Mouse (Mus musculus) left cerebral cortex, adult 2 months (tissue): ENCODE measurements around the gene Hps5. TPM values are rescaled to one million over a fixed set of nuclear protein-coding genes. Genes with fewer than 3 reads are reported as not detected.
A peak's percentile ranks its signal among the peaks of the same experiment; 100 is the strongest.

Experiments used
- DNase-seq, 2 experiments: peaks; one replicate each; pipeline ENCODE4 v3.0.0; 2021 to 2022; ENCODE audit warnings: low spot score in 2 of 2, mixed read lengths in 1 of 2; ENCODE audit errors: extremely low spot score in 1 of 2
- H3K27ac ChIP-seq: fragments of 200-600 bp; 2 replicates; pipeline ENCODE4 v1.8.1; 2022
- H3K4me3 ChIP-seq: fragments of 200-600 bp; 2 replicates; pipeline ENCODE4 v1.8.1; 2022
- CTCF ChIP-seq: fragments of 200-600 bp; IDR thresholded peaks from 2 replicates; pipeline ENCODE4 v1.8.1; 2022; ENCODE audit warnings: antibody characterized with exemption, mild to moderate bottlenecking, moderate library complexity
- intact Hi-C: fragments of 180-260 bp; cut with DNase I; formaldehyde crosslinking; loops from one replicate; pipeline ENCODE4 v1.15.1; 2025
- total RNA-seq, 2 experiments: library from RNA; stranded (reverse); gene quantifications; 2 replicates each; pipeline ENCODE4 v1.2.3; 2021

Gene Hps5
- total RNA-seq, 2 experiments from 2014 or later: 14.6 to 16.8 TPM

GRCm38 (mm10) chr7:46723354-46723753 lies 72.5 kb downstream of the Hps5 start:
- intact Hi-C loops: no loop called here
- H3K4me3 ChIP-seq: no peak overlapping the region
- H3K27ac ChIP-seq: no peak overlapping the region
- DNase-seq: no peak
- TF ChIP-seq CTCF: no peak

- H3K27ac ChIP-seq: no peak overlapping the region
- intact Hi-C loops: no loop called here
- no peak for TF ChIP-seq CTCF
- DNase-seq: no peak
- H3K4me3 ChIP-seq: no peak overlapping the region
These were observed 75.4 kb downstream of the Hps5 start for GRCm38 (mm10) chr7:46720460-46720859.

- H3K4me3 ChIP-seq: no peak overlapping the region
- DNase-seq: no peak
- intact Hi-C loops: no loop called here
- H3K27ac ChIP-seq: no peak overlapping the region
- TF ChIP-seq CTCF: no peak
These were observed 76.3 kb downstream of the Hps5 start for GRCm38 (mm10) chr7:46719526-46719925.

GRCm38 (mm10) chr7:46718591-46719270 lies 77.1 kb downstream of the Hps5 start:
- DNase-seq: no peak
- Histone ChIP-seq H3K27ac (no peak overlapping the region), H3K4me3 (no peak overlapping the region)
- intact Hi-C loops: no loop called here
- TF ChIP-seq CTCF: no peak

GRCm38 (mm10) chr7:46716897-46717296 lies 79.0 kb downstream of the Hps5 start:
- no peak overlapping the region for H3K27ac ChIP-seq
- no peak for DNase-seq
- no peak overlapping the region for H3K4me3 ChIP-seq
- no peak for TF ChIP-seq CTCF
- intact Hi-C loops: no loop called here

- intact Hi-C loops: loop anchor here (2.0 kb wide), 1 partner anchor 55 kb away; no protein-coding TSS in a partner anchor
- Histone ChIP-seq H3K27ac (no peak within 1 kb of the TSS), H3K4me3 (no peak within 1 kb of the TSS)
- no peak for TF ChIP-seq CTCF
- DNase-seq: no peak
These were observed 80.3 kb downstream of the Hps5 start, which contains the start of gene Saa3 for GRCm38 (mm10) chr7:46715600-46715999. Gene Saa3, minus strand, starts transcription at chr7:46715700.

- peak; percentile 46 to 64 for DNase-seq
- intact Hi-C loops: loop anchor here (2.0 to 5.0 kb wide), 2 partner anchors 56 to 322 kb away; no protein-coding TSS in a partner anchor
- TF ChIP-seq CTCF: peak; percentile 93
- Histone ChIP-seq H3K4me3 (no peak overlapping the region), H3K27ac (no peak overlapping the region)
These were observed 81.3 kb downstream of the Hps5 start for GRCm38 (mm10) chr7:46714518-46714917.

GRCm38 (mm10) chr7:46712250-46712649 lies 83.6 kb downstream of the Hps5 start:
- no peak for DNase-seq
- Histone ChIP-seq H3K27ac (no peak overlapping the region), H3K4me3 (no peak overlapping the region)
- no peak for TF ChIP-seq CTCF
- intact Hi-C loops: loop anchor here (5.0 kb wide), 1 partner anchor 320 kb away; no protein-coding TSS in a partner anchor

Other genes starting within 250 kb of the Hps5 start
- 10 to 100 TPM; 74.5 to 77.3 TPM for gene Sergef, start 156.3 kb downstream of the Hps5 start, total RNA-seq
- gene Tph1, start 123.5 kb downstream of the Hps5 start, total RNA-seq: not detected
- 1 to 10 TPM; 8.8 to 9.3 TPM for gene Saal1, start 85.4 kb downstream of the Hps5 start, total RNA-seq
- not detected for gene Saa3, start 80.4 kb downstream of the Hps5 start, total RNA-seq
- not detected for gene Saa4, start 63.5 kb downstream of the Hps5 start, total RNA-seq
- not detected for gene Saa1, start 53.1 kb downstream of the Hps5 start, total RNA-seq
- not detected for gene Saa2, start 44.3 kb downstream of the Hps5 start, total RNA-seq
- gene Gtf2h1, start within 50 bp of the Hps5 start, total RNA-seq: 10 to 100 TPM; 34.3 to 36.4 TPM
- 100 to 1,000 TPM; 342 to 356 TPM for gene Ldha, start 45.4 kb upstream of the Hps5 start, total RNA-seq
- not detected for gene Ldhc, start 65.1 kb upstream of the Hps5 start, total RNA-seq
- gene Tsg101, start 123.9 kb upstream of the Hps5 start, total RNA-seq: 10 to 100 TPM; 74.9 to 76.2 TPM
- gene Uevld, start 162.5 kb upstream of the Hps5 start, total RNA-seq: 10 to 100 TPM; 11.7 to 13.2 TPM
- not detected for gene Gm9999, start 187.5 kb upstream of the Hps5 start, total RNA-seq
- gene Spty2d1, start 212.3 kb upstream of the Hps5 start, total RNA-seq: 10 to 100 TPM; 16.2 to 18.4 TPM